Mouse (Mus musculus): ENCODE data around the gene Gm21731. TPM values are rescaled to one million over a fixed set of nuclear protein-coding genes. Genes with fewer than 3 reads are reported as not detected.
"Not testable (repeated sequence)": the region's sequence is repeated elsewhere in the genome, so short reads cannot be mapped to it uniquely, and the experiment has no call there.

Gene Gm21731
- not detected in 2 replicates for total RNA-seq (2012; rRNA removed)
- not detected for polyA plus RNA-seq (2012; ENCODE audit: insufficient read depth in 1 of 2, insufficient read length in 2 of 2, low read depth in 1 of 2, low replicate concordance in 2 of 2, missing spikeins in 1 of 2)

GRCm38 (mm10) chr13:120238811-120239210 is at the start of gene Gm21731:
Gene Gm21731, plus strand, starts transcription at chr13:120239111.
- H3K4me1 ChIP-seq (ENCODE audit: control insufficient read depth in 1 of 2, insufficient read depth in 2 of 2, low read length in 2 of 2); H3K9ac ChIP-seq (ENCODE audit: control insufficient read depth, low read depth, low read length, poor library complexity, severe bottlenecking); H3K27ac ChIP-seq (ENCODE audit: control insufficient read depth, low read depth, low read length); H3K9me3 ChIP-seq (replicated peaks; ENCODE audit: insufficient read depth, low read length); DNase-seq (ENCODE audit: low read depth, low spot score); H3K36me3 ChIP-seq (ENCODE audit: control insufficient read depth in 1 of 2, insufficient read depth in 2 of 2, low read length in 2 of 2); H3K4me3 ChIP-seq (ENCODE audit: control insufficient read depth in 1 of 2, insufficient read depth in 1 of 2, low read depth in 2 of 2, low read length in 2 of 2); H3K79me2 ChIP-seq (ENCODE audit: control insufficient read depth, insufficient read depth, low read length, poor library complexity); H3K27me3 ChIP-seq (ENCODE audit: control insufficient read depth in 1 of 2, insufficient read depth in 2 of 2, low read length in 2 of 2): not testable (repeated sequence)

GRCm38 (mm10) chr13:120196189-120196821 is 42.6 kb upstream of the Gm21731 start:
- not testable (repeated sequence) for H3K4me3 ChIP-seq (ENCODE audit: control insufficient read depth in 1 of 2, insufficient read depth in 1 of 2, low read depth in 2 of 2, low read length in 2 of 2); H3K9me3 ChIP-seq (replicated peaks; ENCODE audit: insufficient read depth, low read length); H3K27ac ChIP-seq (ENCODE audit: control insufficient read depth, low read depth, low read length); H3K79me2 ChIP-seq (ENCODE audit: control insufficient read depth, insufficient read depth, low read length, poor library complexity); H3K9ac ChIP-seq (ENCODE audit: control insufficient read depth, low read depth, low read length, poor library complexity, severe bottlenecking); H3K27me3 ChIP-seq (ENCODE audit: control insufficient read depth in 1 of 2, insufficient read depth in 2 of 2, low read length in 2 of 2); H3K4me1 ChIP-seq (ENCODE audit: control insufficient read depth in 1 of 2, insufficient read depth in 2 of 2, low read length in 2 of 2); H3K36me3 ChIP-seq (ENCODE audit: control insufficient read depth in 1 of 2, insufficient read depth in 2 of 2, low read length in 2 of 2); DNase-seq (ENCODE audit: low read depth, low spot score)

GRCm38 (mm10) chr13:120215847-120216246 is 23.1 kb upstream of the Gm21731 start, which contains the start of gene Gm21762:
Gene Gm21762, minus strand, starts transcription at chr13:120215947.
- not testable (repeated sequence) for H3K79me2 ChIP-seq (ENCODE audit: control insufficient read depth, insufficient read depth, low read length, poor library complexity); H3K9ac ChIP-seq (ENCODE audit: control insufficient read depth, low read depth, low read length, poor library complexity, severe bottlenecking); H3K4me3 ChIP-seq (ENCODE audit: control insufficient read depth in 1 of 2, insufficient read depth in 1 of 2, low read depth in 2 of 2, low read length in 2 of 2); H3K27ac ChIP-seq (ENCODE audit: control insufficient read depth, low read depth, low read length); H3K4me1 ChIP-seq (ENCODE audit: control insufficient read depth in 1 of 2, insufficient read depth in 2 of 2, low read length in 2 of 2); DNase-seq (ENCODE audit: low read depth, low spot score); H3K9me3 ChIP-seq (replicated peaks; ENCODE audit: insufficient read depth, low read length); H3K27me3 ChIP-seq (ENCODE audit: control insufficient read depth in 1 of 2, insufficient read depth in 2 of 2, low read length in 2 of 2); H3K36me3 ChIP-seq (ENCODE audit: control insufficient read depth in 1 of 2, insufficient read depth in 2 of 2, low read length in 2 of 2)

GRCm38 (mm10) chr13:120220922-120221321 is 18.0 kb upstream of the Gm21731 start:
- not testable (repeated sequence) for H3K36me3 ChIP-seq (ENCODE audit: control insufficient read depth in 1 of 2, insufficient read depth in 2 of 2, low read length in 2 of 2); H3K4me3 ChIP-seq (ENCODE audit: control insufficient read depth in 1 of 2, insufficient read depth in 1 of 2, low read depth in 2 of 2, low read length in 2 of 2); H3K79me2 ChIP-seq (ENCODE audit: control insufficient read depth, insufficient read depth, low read length, poor library complexity); H3K9me3 ChIP-seq (replicated peaks; ENCODE audit: insufficient read depth, low read length); H3K27ac ChIP-seq (ENCODE audit: control insufficient read depth, low read depth, low read length); H3K27me3 ChIP-seq (ENCODE audit: control insufficient read depth in 1 of 2, insufficient read depth in 2 of 2, low read length in 2 of 2); H3K4me1 ChIP-seq (ENCODE audit: control insufficient read depth in 1 of 2, insufficient read depth in 2 of 2, low read length in 2 of 2); DNase-seq (ENCODE audit: low read depth, low spot score); H3K9ac ChIP-seq (ENCODE audit: control insufficient read depth, low read depth, low read length, poor library complexity, severe bottlenecking)

GRCm38 (mm10) chr13:120223012-120223659 is 15.8 kb upstream of the Gm21731 start:
- not testable (repeated sequence) for H3K9ac ChIP-seq (ENCODE audit: control insufficient read depth, low read depth, low read length, poor library complexity, severe bottlenecking); H3K4me3 ChIP-seq (ENCODE audit: control insufficient read depth in 1 of 2, insufficient read depth in 1 of 2, low read depth in 2 of 2, low read length in 2 of 2); H3K4me1 ChIP-seq (ENCODE audit: control insufficient read depth in 1 of 2, insufficient read depth in 2 of 2, low read length in 2 of 2); H3K79me2 ChIP-seq (ENCODE audit: control insufficient read depth, insufficient read depth, low read length, poor library complexity); H3K36me3 ChIP-seq (ENCODE audit: control insufficient read depth in 1 of 2, insufficient read depth in 2 of 2, low read length in 2 of 2); H3K27ac ChIP-seq (ENCODE audit: control insufficient read depth, low read depth, low read length); DNase-seq (ENCODE audit: low read depth, low spot score); H3K9me3 ChIP-seq (replicated peaks; ENCODE audit: insufficient read depth, low read length); H3K27me3 ChIP-seq (ENCODE audit: control insufficient read depth in 1 of 2, insufficient read depth in 2 of 2, low read length in 2 of 2)

- DNase-seq (ENCODE audit: low read depth, low spot score); H3K79me2 ChIP-seq (ENCODE audit: control insufficient read depth, insufficient read depth, low read length, poor library complexity); H3K4me1 ChIP-seq (ENCODE audit: control insufficient read depth in 1 of 2, insufficient read depth in 2 of 2, low read length in 2 of 2); H3K9ac ChIP-seq (ENCODE audit: control insufficient read depth, low read depth, low read length, poor library complexity, severe bottlenecking); H3K9me3 ChIP-seq (replicated peaks; ENCODE audit: insufficient read depth, low read length); H3K27me3 ChIP-seq (ENCODE audit: control insufficient read depth in 1 of 2, insufficient read depth in 2 of 2, low read length in 2 of 2); H3K36me3 ChIP-seq (ENCODE audit: control insufficient read depth in 1 of 2, insufficient read depth in 2 of 2, low read length in 2 of 2); H3K27ac ChIP-seq (ENCODE audit: control insufficient read depth, low read depth, low read length); H3K4me3 ChIP-seq (ENCODE audit: control insufficient read depth in 1 of 2, insufficient read depth in 1 of 2, low read depth in 2 of 2, low read length in 2 of 2): not testable (repeated sequence)
These were observed 7.1 kb upstream of the Gm21731 start for GRCm38 (mm10) chr13:120231798-120232197.

GRCm38 (mm10) chr13:120232447-120233049 is 6.4 kb upstream of the Gm21731 start:
- H3K9ac ChIP-seq (ENCODE audit: control insufficient read depth, low read depth, low read length, poor library complexity, severe bottlenecking); H3K4me3 ChIP-seq (ENCODE audit: control insufficient read depth in 1 of 2, insufficient read depth in 1 of 2, low read depth in 2 of 2, low read length in 2 of 2); H3K9me3 ChIP-seq (replicated peaks; ENCODE audit: insufficient read depth, low read length); H3K27me3 ChIP-seq (ENCODE audit: control insufficient read depth in 1 of 2, insufficient read depth in 2 of 2, low read length in 2 of 2); H3K4me1 ChIP-seq (ENCODE audit: control insufficient read depth in 1 of 2, insufficient read depth in 2 of 2, low read length in 2 of 2); H3K27ac ChIP-seq (ENCODE audit: control insufficient read depth, low read depth, low read length); H3K79me2 ChIP-seq (ENCODE audit: control insufficient read depth, insufficient read depth, low read length, poor library complexity); DNase-seq (ENCODE audit: low read depth, low spot score); H3K36me3 ChIP-seq (ENCODE audit: control insufficient read depth in 1 of 2, insufficient read depth in 2 of 2, low read length in 2 of 2): not testable (repeated sequence)
